Mouse (Mus musculus): Measurements from ENCODE around the gene Vmn2r25.
"Not testable (repeated sequence)": the region's sequence is repeated elsewhere in the genome, so short reads cannot be mapped to it uniquely, and the experiment has no call there.

Gene Vmn2r25

GRCm38 (mm10) chr6:123853363-123853762 is at the start of gene Vmn2r25:
TSS of gene Vmn2r25 (minus strand) at chr6:123853463.
- DNase-seq (ENCODE audit: low read depth) = not testable (repeated sequence)

DNA sequence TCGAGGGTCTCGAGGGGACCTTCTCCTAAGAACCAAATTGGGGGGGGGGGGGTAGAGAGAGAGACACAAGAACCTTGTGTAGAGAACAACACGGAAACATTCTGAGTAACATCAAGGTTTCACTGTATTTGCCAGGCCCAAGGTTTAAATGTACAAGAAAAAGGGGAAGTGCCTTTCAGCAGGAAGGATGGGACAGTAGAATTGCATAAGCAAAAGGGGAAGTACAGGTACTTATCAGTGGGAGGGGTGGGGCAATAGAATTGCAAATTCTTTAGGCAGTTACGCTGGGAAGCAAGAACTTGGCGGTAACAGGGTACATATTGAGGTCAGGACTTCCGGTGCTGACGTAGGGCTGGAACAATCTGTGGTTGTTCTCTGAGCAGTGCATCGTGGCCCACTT is 33.3 kb downstream of the Vmn2r25 start:
- DNase-seq (ENCODE audit: low read depth) = no peak

- DNase-seq (ENCODE audit: low read depth) = not testable (repeated sequence)
Observed at GRCm38 (mm10) chr6:123810291-123810690, 43.0 kb downstream of the Vmn2r25 start.

DNA sequence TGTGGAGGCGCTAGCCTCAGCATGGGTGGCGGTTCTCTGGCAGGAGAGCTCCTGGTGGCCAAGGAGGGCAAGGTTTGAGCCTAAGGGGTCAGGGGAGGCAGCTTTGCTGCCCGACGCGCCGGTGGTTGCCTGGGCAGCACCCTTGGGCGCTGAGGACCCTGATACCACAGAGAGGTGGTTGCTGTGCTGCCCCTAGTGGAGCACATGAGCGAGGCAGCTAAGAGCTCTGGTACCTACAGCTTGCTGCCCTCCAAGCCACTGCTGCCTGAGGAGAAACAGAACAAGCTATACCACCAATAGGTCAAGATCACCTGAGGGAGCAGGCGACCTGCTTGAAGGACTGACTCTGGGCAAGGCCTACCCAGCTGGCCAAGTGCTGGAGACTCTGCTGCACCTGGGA is 59.5 kb downstream of the Vmn2r25 start:
- no peak for DNase-seq (ENCODE audit: low read depth)

- no peak for DNase-seq (ENCODE audit: low read depth)
Observed at GRCm38 (mm10) chr6:123784857-123785256, 68.4 kb downstream of the Vmn2r25 start.

- no peak for DNase-seq (ENCODE audit: low read depth)
Observed at GRCm38 (mm10) chr6:123778579-123778978, 74.7 kb downstream of the Vmn2r25 start, which contains the start of gene Vmn2r24. TSS of gene Vmn2r24 (plus strand) at chr6:123778879.
